26 mouse cellular contexts compared by ENCODE assay signal in the genomic region with DNA sequence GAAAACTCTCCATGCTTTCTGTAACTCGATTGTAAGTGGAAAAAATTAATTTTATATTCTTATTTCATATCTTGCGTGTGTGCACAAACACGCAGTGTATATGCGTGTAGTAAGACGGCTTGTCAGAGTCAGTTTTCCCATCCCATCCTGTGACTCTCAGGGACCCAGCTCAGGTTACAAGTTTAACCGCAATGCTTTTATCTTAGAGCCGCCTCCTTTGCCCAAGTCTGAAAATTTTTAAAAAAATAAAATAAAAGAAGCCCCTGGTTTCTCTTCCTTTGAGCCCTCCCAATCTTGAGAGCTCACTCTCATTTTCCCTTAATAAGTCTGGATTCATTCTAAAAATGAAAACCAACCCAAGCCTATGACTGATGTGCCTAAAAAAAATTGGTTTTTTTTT.
DNase-seq lines count a peak whose midpoint lies in the region; ATAC-seq and TF ChIP-seq lines count a peak whose summit lies in the region.
"Had no signal": no experiment of that assay in that cellular context is flagged by ENCODE, and none has a peak within 500 bp of the region (broad histone marks: within the 10 kb centered on the region; RNA-seq: fewer than 3 reads in every experiment).

No protein-coding gene starts in this region.

- H3K79me2 ChIP-seq in MEL (ENCODE audit: control insufficient read depth, insufficient read depth, low read length, poor library complexity): no peaks in the 10 kb centered on the region

- H3K4me3 ChIP-seq in hindbrain, embryonic 15.5 days: no peak overlapping the region
- H3K4me3 ChIP-seq in hindbrain, embryonic 16.5 days (ENCODE audit: low read length): no peak overlapping the region
- no peak overlapping the region for H3K4me3 ChIP-seq in midbrain, embryonic 11.5 days (ENCODE audit: low read depth, low read length)
- no peak overlapping the region for H3K4me3 ChIP-seq in midbrain, postnatal 0 days (ENCODE audit: low read depth, low read length)
- peak overlapping the region; percentile 29 to 38 for H3K4me3 ChIP-seq in MEL (ENCODE audit: control insufficient read depth in 1 of 2, insufficient read depth in 1 of 2, low read depth in 2 of 2, low read length in 2 of 2)
- H3K4me3 ChIP-seq: forebrain, embryonic 13.5 days; heart, embryonic 10.5 days; heart, embryonic 15.5 days; intestine, embryonic 15.5 days; lung, embryonic 15.5 days had no signal

- TF ChIP-seq RAD21 in MEL (IDR thresholded peaks at IDR 0.05; ENCODE audit: low read depth, low read length): no peak

- no peaks in the 10 kb centered on the region for H3K36me3 ChIP-seq in hindbrain, embryonic 15.5 days
- no peaks in the 10 kb centered on the region for H3K36me3 ChIP-seq in hindbrain, embryonic 16.5 days (ENCODE audit: control insufficient read depth, insufficient read depth, low read length)
- H3K36me3 ChIP-seq in midbrain, embryonic 11.5 days (ENCODE audit: control insufficient read depth, insufficient read depth, low read length): no peaks in the 10 kb centered on the region
- no peaks in the 10 kb centered on the region for H3K36me3 ChIP-seq in midbrain, postnatal 0 days (ENCODE audit: insufficient read depth, low read length)
- H3K36me3 ChIP-seq in MEL (ENCODE audit: control insufficient read depth in 1 of 2, insufficient read depth in 2 of 2, low read length in 2 of 2): peaks cover 0 to 33% of the 10 kb centered on the region in 2 experiments; a peak in 2 of 4 replicates
- H3K36me3 ChIP-seq: heart, embryonic 10.5 days; heart, embryonic 15.5 days; intestine, embryonic 15.5 days; lung, embryonic 15.5 days had no signal

- DNase-seq in embryo, embryonic 10.5 days (ENCODE audit: low spot score): peak; percentile 66
- DNase-seq in embryo, embryonic 9.5 days (ENCODE audit: extremely low spot score): no peak
- no peak for DNase-seq in midbrain, embryonic 11.5 days (ENCODE audit: low spot score, missing footprints)
- DNase-seq in midbrain, postnatal 0 days (ENCODE audit: low spot score): no peak
- DNase-seq in MEL (ENCODE audit: low read depth, low spot score): peak; percentile 89
- DNase-seq in spleen, postnatal 36 days (ENCODE audit: low spot score in 2 of 2): no peak
- DNase-seq: adrenal gland, postnatal 36 days; gastrocnemius, postnatal 25 days; heart, adult 11 months; kidney, adult 8-10 months; kidney, postnatal 10 days; layer of hippocampus, postnatal 36 days; liver; spleen, adult 18-20 months; thymus, adult 18-20 months; thymus, postnatal 25 days had no signal

- H3K27me3 ChIP-seq in hindbrain, embryonic 15.5 days: 0 out of 2 replicates have a peak, but pooled peaks cover 7% of the 10 kb centered on the region
- no peaks in the 10 kb centered on the region for H3K27me3 ChIP-seq in hindbrain, embryonic 16.5 days (replicated peaks; ENCODE audit: control insufficient read depth, insufficient read depth, low read length)
- peaks cover 15% of the 10 kb centered on the region; the same call in 1 of the 2 replicates for H3K27me3 ChIP-seq in midbrain, embryonic 11.5 days (ENCODE audit: control insufficient read depth, insufficient read depth, low read length)
- no peaks in the 10 kb centered on the region for H3K27me3 ChIP-seq in midbrain, postnatal 0 days (ENCODE audit: insufficient read depth, low read length)
- H3K27me3 ChIP-seq in MEL (ENCODE audit: control insufficient read depth in 1 of 2, insufficient read depth in 2 of 2, low read length in 2 of 2): no peaks in the 10 kb centered on the region
- H3K27me3 ChIP-seq: heart, embryonic 15.5 days; intestine, embryonic 15.5 days; lung, embryonic 15.5 days had no signal

- 19% methylated on average over 7 of the region's 7 CpGs for WGBS in hindbrain, embryonic 15.5 days
- 23% methylated on average over 7 of the region's 7 CpGs for WGBS in hindbrain, embryonic 16.5 days
- WGBS in midbrain, embryonic 11.5 days: 13% methylated on average over 7 of the region's 7 CpGs
- 29% methylated on average over 7 of the region's 7 CpGs for WGBS in midbrain, postnatal 0 days

- TF ChIP-seq EP300 in MEL (IDR thresholded peaks at IDR 0.05; ENCODE audit: low read depth in 1 of 2, low read length in 2 of 2): peak; percentile 79 to 85

- H3K4me1 ChIP-seq in hindbrain, embryonic 15.5 days (replicated peaks): peaks cover 21% of the 10 kb centered on the region
- H3K4me1 ChIP-seq in hindbrain, embryonic 16.5 days (ENCODE audit: control insufficient read depth, insufficient read depth, low read depth, low read length): peaks cover 14% of the 10 kb centered on the region
- H3K4me1 ChIP-seq in midbrain, embryonic 11.5 days (ENCODE audit: control insufficient read depth, insufficient read depth, low read length): peaks cover 9% of the 10 kb centered on the region
- H3K4me1 ChIP-seq in midbrain, postnatal 0 days (ENCODE audit: insufficient read depth, low read length): no peaks in the 10 kb centered on the region
- peaks cover 14 to 25% of the 10 kb centered on the region in 2 experiments for H3K4me1 ChIP-seq in MEL (ENCODE audit: control insufficient read depth in 1 of 2, insufficient read depth in 2 of 2, low read length in 2 of 2)

- no peaks in the 10 kb centered on the region for H3K9me3 ChIP-seq in hindbrain, embryonic 15.5 days
- no peaks in the 10 kb centered on the region for H3K9me3 ChIP-seq in hindbrain, embryonic 16.5 days (ENCODE audit: control insufficient read depth, low read length)
- no peaks in the 10 kb centered on the region for H3K9me3 ChIP-seq in midbrain, embryonic 11.5 days (ENCODE audit: control insufficient read depth, low read length)
- no peaks in the 10 kb centered on the region for H3K9me3 ChIP-seq in midbrain, postnatal 0 days (ENCODE audit: low read length)
- H3K9me3 ChIP-seq in MEL (replicated peaks; ENCODE audit: insufficient read depth, low read length): no peaks in the 10 kb centered on the region
- H3K9me3 ChIP-seq: forebrain, embryonic 13.5 days; heart, embryonic 10.5 days; heart, embryonic 15.5 days; intestine, embryonic 15.5 days; lung, embryonic 15.5 days had no signal

- no peak for ATAC-seq in hindbrain, embryonic 15.5 days (ENCODE audit: low FRiP score, low read depth)
- no peak for ATAC-seq in hindbrain, embryonic 16.5 days
- ATAC-seq in midbrain, embryonic 11.5 days (ENCODE audit: low FRiP score): peak; percentile 31; the same call in 1 of the 2 replicates
- ATAC-seq in midbrain, postnatal 0 days (ENCODE audit: low FRiP score): no peak
- ATAC-seq: intestine, embryonic 15.5 days had no signal

- TF ChIP-seq POLR2A in MEL (IDR thresholded peaks at IDR 0.05; ENCODE audit: control insufficient read depth in 1 of 2, insufficient read depth in 1 of 2, low read depth in 1 of 2, low read length in 2 of 2, poor library complexity in 1 of 2): no peak

- H3K27ac ChIP-seq in hindbrain, embryonic 15.5 days (replicated peaks): 0 out of 2 replicates have a peak overlapping the region, but pooled peaks have one; percentile 5
- H3K27ac ChIP-seq in hindbrain, embryonic 16.5 days (ENCODE audit: low read depth, low read length): no peak overlapping the region
- H3K27ac ChIP-seq in midbrain, embryonic 11.5 days (ENCODE audit: low read depth, low read length): no peak overlapping the region
- no peak overlapping the region for H3K27ac ChIP-seq in midbrain, postnatal 0 days (ENCODE audit: low read depth, low read length)
- peak overlapping the region; percentile 47 for H3K27ac ChIP-seq in MEL (ENCODE audit: control insufficient read depth, low read depth, low read length)
- H3K27ac ChIP-seq: heart, embryonic 10.5 days; hindbrain, embryonic 14.5 days; intestine, embryonic 15.5 days; liver, embryonic 14.5 days; stomach, postnatal 0 days had no signal

- no peak for TF ChIP-seq CTCF in midbrain, postnatal 0 days (IDR thresholded peaks at IDR 0.05)
- TF ChIP-seq CTCF in MEL (IDR thresholded peaks at IDR 0.05 in 2 of 3, conservative IDR thresholded peaks at IDR 0.05 in 1 of 3; ENCODE audit: control insufficient read depth in 1 of 3, insufficient read depth in 1 of 3, low read depth in 2 of 3, low read length in 3 of 3, poor library complexity in 1 of 3, severe bottlenecking in 1 of 3): no peak

- H3K9ac ChIP-seq in hindbrain, embryonic 15.5 days: no peak overlapping the region
- no peak overlapping the region for H3K9ac ChIP-seq in hindbrain, embryonic 16.5 days (ENCODE audit: low read depth, low read length)
- H3K9ac ChIP-seq in midbrain, embryonic 11.5 days (ENCODE audit: low read length): no peak overlapping the region
- H3K9ac ChIP-seq in midbrain, postnatal 0 days (replicated peaks; ENCODE audit: low read length, poor library complexity, severe bottlenecking): no peak overlapping the region
- peak overlapping the region; percentile 48 for H3K9ac ChIP-seq in MEL (ENCODE audit: control insufficient read depth, low read depth, low read length, poor library complexity, severe bottlenecking)
- H3K9ac ChIP-seq: forebrain, embryonic 13.5 days; heart, embryonic 15.5 days; hindbrain, embryonic 14.5 days; intestine, embryonic 15.5 days; liver, embryonic 14.5 days; lung, embryonic 15.5 days had no signal

- no peak overlapping the region for H3K4me2 ChIP-seq in hindbrain, embryonic 15.5 days
- H3K4me2 ChIP-seq in hindbrain, embryonic 16.5 days (ENCODE audit: low read length): no peak overlapping the region
- H3K4me2 ChIP-seq in midbrain, embryonic 11.5 days: no peak overlapping the region
- H3K4me2 ChIP-seq in midbrain, postnatal 0 days (ENCODE audit: low read depth, low read length, poor library complexity, severe bottlenecking): no peak overlapping the region
- H3K4me2 ChIP-seq: heart, embryonic 15.5 days; hindbrain, embryonic 14.5 days; intestine, embryonic 15.5 days; lung, embryonic 15.5 days had no signal

TF ChIP-seq in MEL, 35 proteins besides CTCF, POLR2A, EP300 and RAD21 (continues in another document):
- TF ChIP-seq CHD1 (IDR thresholded peaks at IDR 0.05; ENCODE audit: low read depth, low read length): no peak
- TF ChIP-seq MEF2A (IDR thresholded peaks at IDR 0.05; ENCODE audit: extremely low read depth, insufficient replicate concordance, low read depth, low read length, poor library complexity, severe bottlenecking): no peak
- peak; percentile 52 for TF ChIP-seq TAL1 (IDR thresholded peaks at IDR 0.05; ENCODE audit: low read length)
- TF ChIP-seq MXI1 (IDR thresholded peaks at IDR 0.05; ENCODE audit: low read depth, low read length): 0 out of 2 replicates have a peak, but pooled peaks have one; percentile 41
- peak; percentile 74 for TF ChIP-seq ETS1 (IDR thresholded peaks at IDR 0.05; ENCODE audit: low read depth, low read length)
- no peak for TF ChIP-seq JUND (IDR thresholded peaks at IDR 0.05; ENCODE audit: low read depth, low read length)
- TF ChIP-seq MAZ (IDR thresholded peaks at IDR 0.05; ENCODE audit: low read depth, low read length): no peak
- TF ChIP-seq E2F4 (IDR thresholded peaks at IDR 0.05; ENCODE audit: borderline replicate concordance, low read depth, low read length): no peak
- TF ChIP-seq TCF12 (IDR thresholded peaks at IDR 0.05; ENCODE audit: low read depth, low read length): peak; percentile 58
- no peak for TF ChIP-seq POLR2AphosphoS5 (IDR thresholded peaks at IDR 0.05; ENCODE audit: borderline replicate concordance, low read depth, low read length)
- no peak for TF ChIP-seq UBTF (IDR thresholded peaks at IDR 0.05; ENCODE audit: borderline replicate concordance, insufficient read depth, low read depth, low read length)
- TF ChIP-seq GATA1 (IDR thresholded peaks at IDR 0.05; ENCODE audit: low read depth, low read length): peak; percentile 82

Comparison
In these comparisons a context has a peak if more than half of its experiments do, and no peak if none do; other contexts are left out.
1. DNase-seq: peak in embryo, embryonic 10.5 days (single experiment) and MEL (single experiment); none in embryo, embryonic 9.5 days (single experiment), midbrain, embryonic 11.5 days (single experiment), midbrain, postnatal 0 days (single experiment) and spleen, postnatal 36 days (0 of 2).
2. H3K27ac ChIP-seq: peak in hindbrain, embryonic 15.5 days (single experiment) and MEL (single experiment); none in hindbrain, embryonic 16.5 days (single experiment), midbrain, embryonic 11.5 days (single experiment) and midbrain, postnatal 0 days (single experiment).
3. H3K4me3 ChIP-seq: peak in MEL (2 of 2); none in hindbrain, embryonic 15.5 days (single experiment), hindbrain, embryonic 16.5 days (single experiment), midbrain, embryonic 11.5 days (single experiment) and midbrain, postnatal 0 days (single experiment).